Mouse (Mus musculus): Measurements from ENCODE around the gene Tshz2. TPM values are rescaled to one million over a fixed set of nuclear protein-coding genes. Genes with fewer than 3 reads are reported as not detected.
"Not testable (repeated sequence)": the region's sequence is repeated elsewhere in the genome, so short reads cannot be mapped to it uniquely, and the experiment has no call there.

Gene Tshz2
- polyA plus RNA-seq (2016; fragmentation: Nextera tagmentation; extraction: Ambion mirVana) = 1.2 and 1.7 TPM in 2 replicates

GRCm38 (mm10) chr2:169632338-169633151 lies at the start of gene Tshz2:
Tshz2 (plus strand) TSS chr2:169633013.
- Histone ChIP-seq H3K4me1 (peaks cover 29% of the 10 kb centered on the region), H3K27ac (replicated peaks) (peak within 1 kb of the TSS; percentile 83), H3K36me3 (no peaks in the 10 kb centered on the region), H3K4me3 (peak within 1 kb of the TSS; percentile 77), H3K9me3 (replicated peaks) (no peaks in the 10 kb centered on the region), H3K27me3 (ENCODE audit: low read depth, poor library complexity, severe bottlenecking) (peaks cover 12% of the 10 kb centered on the region)
- 0% methylated on average over 21 of the region's 22 CpGs for WGBS
- peak; percentile 62 for DNase-seq (ENCODE audit: low spot score)

DNA sequence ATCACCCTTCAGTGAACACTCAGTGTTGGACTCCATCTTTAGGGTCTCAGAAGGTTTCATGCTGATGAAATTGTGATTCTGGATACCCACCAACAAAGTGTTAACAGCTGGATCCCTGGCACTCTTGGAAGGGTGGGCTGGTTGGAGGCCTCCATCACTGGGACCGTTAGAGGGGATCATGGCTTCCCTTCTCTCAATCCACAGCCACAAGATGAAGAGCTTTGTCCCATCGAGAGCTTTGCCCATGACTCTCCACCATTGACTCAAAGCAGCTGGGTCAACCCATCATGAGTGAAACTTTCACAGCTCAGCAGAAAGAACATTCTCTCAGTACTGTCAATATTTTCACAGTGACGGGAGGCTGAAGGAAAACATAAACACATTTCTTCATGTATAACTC lies 49.3 kb upstream of the Tshz2 start:
- Histone ChIP-seq H3K27ac (replicated peaks) (no peak overlapping the region), H3K4me3 (no peak overlapping the region), H3K4me1 (peaks cover 13% of the 10 kb centered on the region), H3K27me3 (ENCODE audit: low read depth, poor library complexity, severe bottlenecking) (no peaks in the 10 kb centered on the region), H3K36me3 (no peaks in the 10 kb centered on the region), H3K9me3 (replicated peaks) (no peaks in the 10 kb centered on the region)
- DNase-seq (ENCODE audit: low spot score) = no peak
- 76% methylated on average over 3 of the region's 3 CpGs for WGBS

- H3K36me3 ChIP-seq = no peaks in the 10 kb centered on the region
- 75% methylated on average over 15 of the region's 15 CpGs for WGBS
- H3K27ac ChIP-seq (replicated peaks) = no peak overlapping the region
- H3K27me3 ChIP-seq (ENCODE audit: low read depth, poor library complexity, severe bottlenecking) = no peaks in the 10 kb centered on the region
- H3K4me1 ChIP-seq = peaks cover 16% of the 10 kb centered on the region
- no peak for DNase-seq (ENCODE audit: low spot score)
- no peak overlapping the region for H3K4me3 ChIP-seq
- H3K9me3 ChIP-seq (replicated peaks) = no peaks in the 10 kb centered on the region
These were observed 47.9 kb upstream of the Tshz2 start for GRCm38 (mm10) chr2:169584745-169585456.

- Histone ChIP-seq H3K4me1 (peaks cover 16% of the 10 kb centered on the region), H3K27ac (replicated peaks) (no peak overlapping the region), H3K36me3 (no peaks in the 10 kb centered on the region), H3K27me3 (ENCODE audit: low read depth, poor library complexity, severe bottlenecking) (no peaks in the 10 kb centered on the region), H3K9me3 (replicated peaks) (no peaks in the 10 kb centered on the region), H3K4me3 (no peak overlapping the region)
- no peak for DNase-seq (ENCODE audit: low spot score)
- 89% methylated on average over 12 of the region's 12 CpGs for WGBS
These were observed 47.1 kb upstream of the Tshz2 start for GRCm38 (mm10) chr2:169585631-169586285.

- no peaks in the 10 kb centered on the region for H3K36me3 ChIP-seq
- DNase-seq (ENCODE audit: low spot score) = no peak
- no peak overlapping the region for H3K4me3 ChIP-seq
- H3K4me1 ChIP-seq = peaks cover 16% of the 10 kb centered on the region
- H3K9me3 ChIP-seq (replicated peaks) = no peaks in the 10 kb centered on the region
- no peaks in the 10 kb centered on the region for H3K27me3 ChIP-seq (ENCODE audit: low read depth, poor library complexity, severe bottlenecking)
- WGBS = 87% methylated on average over 3 of the region's 3 CpGs
- H3K27ac ChIP-seq (replicated peaks) = no peak overlapping the region
These were observed 46.1 kb upstream of the Tshz2 start for GRCm38 (mm10) chr2:169586688-169587087.

DNA sequence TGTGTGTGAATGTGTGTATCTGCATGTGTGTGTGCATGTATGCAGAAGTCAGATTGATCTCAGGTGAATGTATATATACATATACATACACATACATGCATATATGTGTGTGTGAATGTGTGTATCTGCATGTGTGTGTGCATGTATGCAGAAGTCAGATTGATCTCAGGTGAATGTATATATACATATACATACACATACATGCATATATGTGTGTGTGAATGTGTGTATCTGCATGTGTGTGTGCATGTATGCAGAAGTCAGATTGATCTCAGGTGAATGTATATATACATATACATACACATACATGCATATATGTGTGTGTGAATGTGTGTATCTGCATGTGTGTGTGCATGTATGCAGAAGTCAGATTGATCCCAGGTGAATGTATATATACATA lies 45.2 kb upstream of the Tshz2 start, which contains the start of gene Gm11011:
TSS of gene Gm11011 (minus strand) at position 101 of the 400 bp plus-strand sequence.
- H3K27ac ChIP-seq (replicated peaks); H3K27me3 ChIP-seq (ENCODE audit: low read depth, poor library complexity, severe bottlenecking); H3K9me3 ChIP-seq (replicated peaks); DNase-seq (ENCODE audit: low spot score); H3K4me3 ChIP-seq; H3K36me3 ChIP-seq: not testable (repeated sequence)
- peaks cover 16% of the 10 kb centered on the region for H3K4me1 ChIP-seq

DNA sequence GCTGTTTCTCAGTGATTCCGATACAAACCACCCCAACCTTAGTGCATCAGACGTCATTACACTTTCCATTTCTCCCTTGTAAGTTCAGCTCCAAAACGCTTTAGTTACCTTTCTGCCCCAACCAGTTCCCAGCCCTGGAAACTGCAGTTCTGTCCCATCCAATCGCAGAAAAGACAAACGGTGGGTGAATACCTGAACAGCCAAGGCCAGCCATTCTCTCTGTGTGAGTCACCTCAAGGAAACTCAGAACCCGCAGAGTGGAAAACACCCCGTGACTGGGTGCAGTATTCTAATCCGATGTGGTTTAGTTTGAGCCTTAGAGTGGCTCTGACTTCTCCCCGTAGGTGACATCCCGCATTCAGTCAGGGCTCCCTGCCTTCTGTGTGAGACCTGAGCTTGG lies 43.1 kb upstream of the Tshz2 start:
- H3K9me3 ChIP-seq (replicated peaks) = no peaks in the 10 kb centered on the region
- H3K27ac ChIP-seq (replicated peaks) = no peak overlapping the region
- no peaks in the 10 kb centered on the region for H3K36me3 ChIP-seq
- peaks cover 14% of the 10 kb centered on the region for H3K4me1 ChIP-seq
- no peak for DNase-seq (ENCODE audit: low spot score)
- no peaks in the 10 kb centered on the region for H3K27me3 ChIP-seq (ENCODE audit: low read depth, poor library complexity, severe bottlenecking)
- no peak overlapping the region for H3K4me3 ChIP-seq
- WGBS = 92% methylated on average over 10 of the region's 10 CpGs

DNA sequence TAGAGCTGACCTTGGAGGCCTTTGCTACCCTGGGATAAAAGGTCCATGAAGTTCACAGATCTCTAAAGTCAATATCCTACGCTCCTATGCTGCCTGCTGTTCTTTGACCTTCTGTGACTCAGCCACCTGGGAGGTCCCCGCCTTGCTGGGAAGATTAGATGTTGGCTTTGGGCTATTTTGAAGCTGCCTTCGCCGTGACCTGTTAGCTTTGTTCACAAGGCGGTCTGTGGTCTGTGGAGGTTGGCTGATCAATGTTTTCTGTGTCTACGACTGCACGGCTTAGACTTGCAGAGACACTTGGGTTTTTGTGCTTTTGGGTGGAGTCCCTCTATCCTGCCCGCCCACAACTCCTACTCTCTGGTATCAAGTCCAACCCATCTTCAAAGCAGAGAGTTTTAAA lies 42.4 kb upstream of the Tshz2 start:
- no peak overlapping the region for H3K27ac ChIP-seq (replicated peaks)
- peaks cover 7% of the 10 kb centered on the region for H3K4me1 ChIP-seq
- H3K4me3 ChIP-seq = no peak overlapping the region
- WGBS = 68% methylated on average over 8 of the region's 8 CpGs
- H3K9me3 ChIP-seq (replicated peaks) = no peaks in the 10 kb centered on the region
- no peaks in the 10 kb centered on the region for H3K27me3 ChIP-seq (ENCODE audit: low read depth, poor library complexity, severe bottlenecking)
- no peaks in the 10 kb centered on the region for H3K36me3 ChIP-seq
- DNase-seq (ENCODE audit: low spot score) = no peak

DNA sequence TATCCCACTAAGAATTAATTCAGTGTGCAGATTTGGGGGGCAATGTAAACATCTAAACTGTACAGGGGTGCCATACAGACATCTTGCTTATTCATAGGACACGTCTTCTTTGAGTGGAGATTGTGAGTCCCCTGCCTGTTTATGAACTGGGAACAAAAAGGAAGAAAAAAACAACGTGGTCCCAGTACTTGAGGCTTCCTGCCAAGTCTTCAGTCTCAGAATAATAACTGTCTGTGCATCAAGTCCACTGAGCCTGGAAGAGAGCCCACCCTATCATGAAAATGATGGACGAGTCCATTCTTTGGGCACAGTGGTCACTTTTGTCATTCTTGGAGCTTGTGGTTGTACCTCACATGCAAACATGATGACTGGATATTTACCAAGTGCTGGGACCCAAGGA lies 39.1 kb upstream of the Tshz2 start:
- 74% methylated on average over 3 of the region's 3 CpGs for WGBS
- no peak overlapping the region for H3K4me3 ChIP-seq
- no peak overlapping the region for H3K27ac ChIP-seq (replicated peaks)
- H3K9me3 ChIP-seq (replicated peaks) = no peaks in the 10 kb centered on the region
- DNase-seq (ENCODE audit: low spot score) = no peak
- H3K36me3 ChIP-seq = no peaks in the 10 kb centered on the region
- H3K4me1 ChIP-seq = peaks cover under 1% of the 10 kb centered on the region
- H3K27me3 ChIP-seq (ENCODE audit: low read depth, poor library complexity, severe bottlenecking) = no peaks in the 10 kb centered on the region

GRCm38 (mm10) chr2:169597357-169597756 lies 35.5 kb upstream of the Tshz2 start:
- no peaks in the 10 kb centered on the region for H3K27me3 ChIP-seq (ENCODE audit: low read depth, poor library complexity, severe bottlenecking)
- no peak overlapping the region for H3K27ac ChIP-seq (replicated peaks)
- 79% methylated on average over 6 of the region's 6 CpGs for WGBS
- H3K4me3 ChIP-seq = no peak overlapping the region
- no peaks in the 10 kb centered on the region for H3K4me1 ChIP-seq
- H3K36me3 ChIP-seq = no peaks in the 10 kb centered on the region
- DNase-seq (ENCODE audit: low spot score) = no peak
- H3K9me3 ChIP-seq (replicated peaks) = no peaks in the 10 kb centered on the region

GRCm38 (mm10) chr2:169597971-169598370 lies 34.8 kb upstream of the Tshz2 start:
- WGBS = 94% methylated on average over 8 of the region's 8 CpGs
- Histone ChIP-seq H3K36me3 (no peaks in the 10 kb centered on the region), H3K4me1 (no peaks in the 10 kb centered on the region), H3K9me3 (replicated peaks) (no peaks in the 10 kb centered on the region), H3K27me3 (ENCODE audit: low read depth, poor library complexity, severe bottlenecking) (no peaks in the 10 kb centered on the region), H3K4me3 (no peak overlapping the region), H3K27ac (replicated peaks) (no peak overlapping the region)
- no peak for DNase-seq (ENCODE audit: low spot score)

DNA sequence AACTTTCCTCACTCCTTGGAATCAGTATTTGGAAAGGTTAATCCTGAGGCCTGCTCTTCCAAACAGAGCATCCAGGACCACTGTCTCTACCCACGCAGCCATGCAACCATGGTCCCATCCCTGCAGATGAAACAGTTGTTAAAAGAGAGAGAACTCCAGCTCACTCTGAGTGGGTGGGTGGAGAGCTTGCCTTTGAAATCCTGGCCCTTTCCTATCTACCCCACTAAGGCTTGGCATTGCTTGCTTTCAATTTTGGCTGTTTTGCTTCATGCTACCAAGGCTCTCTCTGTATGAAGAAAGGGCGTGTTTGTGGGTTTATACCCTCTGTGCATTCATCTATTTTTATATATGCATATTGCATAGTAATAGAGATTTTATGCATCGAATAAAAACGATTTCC lies 33.2 kb upstream of the Tshz2 start:
- WGBS = 92% methylated on average over 4 of the region's 4 CpGs
- no peak for DNase-seq (ENCODE audit: low spot score)

GRCm38 (mm10) chr2:169600163-169600562 lies 32.6 kb upstream of the Tshz2 start:
- H3K27ac ChIP-seq (replicated peaks) = no peak overlapping the region
- no peaks in the 10 kb centered on the region for H3K4me1 ChIP-seq
- no peak for DNase-seq (ENCODE audit: low spot score)
- no peaks in the 10 kb centered on the region for H3K27me3 ChIP-seq (ENCODE audit: low read depth, poor library complexity, severe bottlenecking)
- H3K9me3 ChIP-seq (replicated peaks) = no peaks in the 10 kb centered on the region
- no peaks in the 10 kb centered on the region for H3K36me3 ChIP-seq
- H3K4me3 ChIP-seq = no peak overlapping the region
- WGBS = 89% methylated on average over 6 of the region's 6 CpGs

More for the DNA sequence above, 33.2 kb upstream of the Tshz2 start:
- H3K27ac ChIP-seq (replicated peaks) = no peak overlapping the region
- no peaks in the 10 kb centered on the region for H3K9me3 ChIP-seq (replicated peaks)
- no peaks in the 10 kb centered on the region for H3K4me1 ChIP-seq
- H3K4me3 ChIP-seq = no peak overlapping the region
- no peaks in the 10 kb centered on the region for H3K27me3 ChIP-seq (ENCODE audit: low read depth, poor library complexity, severe bottlenecking)
- H3K36me3 ChIP-seq = no peaks in the 10 kb centered on the region
